Mouse (Mus musculus): ENCODE data around the gene Gdf10. TPM values are rescaled to one million over a fixed set of nuclear protein-coding genes. Genes with fewer than 3 reads are reported as not detected.

Gdf10 gene
- not detected for polyA plus RNA-seq (2012; fragmentation: generic; extraction: Trizol)

GRCm38 (mm10) chr14:33923168-33924070 lies at the start of gene Gdf10:
Gdf10 (plus strand) TSS chr14:33923587.

GRCm38 (mm10) chr14:33940739-33941138 lies 17.4 kb downstream of the Gdf10 start, which contains the start of gene Gdf2:
Gdf2 (plus strand) TSS chr14:33941039.

GRCm38 (mm10) chr14:33953761-33954160 lies 30.4 kb downstream of the Gdf10 start, which contains the start of gene Rbp3:
Rbp3 (plus strand) TSS chr14:33954003.

DNA sequence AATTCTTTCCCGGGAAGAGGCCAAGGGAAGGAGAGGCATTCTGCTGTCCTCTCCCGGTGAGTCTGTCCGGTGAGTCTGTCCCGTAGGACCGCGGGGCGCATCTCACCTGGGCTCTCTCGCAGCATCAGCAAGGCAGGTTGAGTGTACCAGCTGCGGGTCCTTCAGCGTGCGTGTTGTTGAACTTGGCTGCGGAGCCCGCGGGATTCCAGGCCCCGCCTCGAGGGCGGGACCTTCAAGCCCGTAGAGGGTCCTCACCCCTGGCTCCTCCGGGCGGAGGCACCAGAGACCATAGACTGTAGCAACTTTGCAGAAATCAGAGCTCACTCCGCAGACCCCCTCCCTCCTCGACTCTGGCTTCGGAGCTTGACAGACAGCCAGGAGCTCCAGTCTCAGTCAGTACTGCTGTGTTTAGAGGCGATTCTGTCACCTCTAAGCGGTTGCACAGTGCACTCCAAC lies 55.2 kb downstream of the Gdf10 start, which contains the start of gene Zfp488:
Gene Zfp488 (minus strand): TSS at position 161 of the 456 bp plus-strand sequence.

Other genes with a start within 250 kb of the Gdf10 start
- not detected for gene Gdf2, start 17.5 kb downstream of the Gdf10 start, polyA plus RNA-seq (2012; fragmentation: generic; extraction: Trizol)
- not detected for gene Rbp3, start 30.4 kb downstream of the Gdf10 start, polyA plus RNA-seq (2012; fragmentation: generic; extraction: Trizol)
- not detected for gene Zfp488, start 55.2 kb downstream of the Gdf10 start, polyA plus RNA-seq (2012; fragmentation: generic; extraction: Trizol)
- not detected for gene Gm30083, start 91.6 kb downstream of the Gdf10 start, polyA plus RNA-seq (2012; fragmentation: generic; extraction: Trizol)
- gene Gm5460, start 93.2 kb downstream of the Gdf10 start, polyA plus RNA-seq (2012; fragmentation: generic; extraction: Trizol) = not detected
- gene Antxrl, start 129.1 kb downstream of the Gdf10 start, polyA plus RNA-seq (2012; fragmentation: generic; extraction: Trizol) = not detected
- 10 to 100 TPM; 25.9 to 37.9 TPM for gene Anxa8, start 162.4 kb downstream of the Gdf10 start, polyA plus RNA-seq (2012; fragmentation: generic; extraction: Trizol)
- under 1 TPM in 1 of 2 experiments, not detected in 1; 0.22 TPM for gene A630023A22Rik, start 179.2 kb downstream of the Gdf10 start, polyA plus RNA-seq (2012; fragmentation: generic; extraction: Trizol)
- gene Npy4r, start 228.9 kb downstream of the Gdf10 start, polyA plus RNA-seq (2012; fragmentation: generic; extraction: Trizol) = under 1 TPM; 0.05 to 0.40 TPM

Measured in C3H10T1/2 (cell line).